Mouse (Mus musculus) frontal cortex, adult (tissue): ENCODE measurements around the gene Dagla.

Experiments used
- ATAC-seq: cut with Nextera tagmentation; 2 replicates; pipeline ENCODE4 v1.9.2; 2017; ENCODE audit warnings: mild to moderate bottlenecking, moderate library complexity, mixed read lengths; ENCODE audit not compliant: low TSS enrichment

The Dagla gene

GRCm38 (mm10) chr19:10307941-10308340, 3.3 kb upstream of the Dagla start:
- ATAC-seq: peak; percentile 8; the same call in 1 of the 2 replicates

DNA sequence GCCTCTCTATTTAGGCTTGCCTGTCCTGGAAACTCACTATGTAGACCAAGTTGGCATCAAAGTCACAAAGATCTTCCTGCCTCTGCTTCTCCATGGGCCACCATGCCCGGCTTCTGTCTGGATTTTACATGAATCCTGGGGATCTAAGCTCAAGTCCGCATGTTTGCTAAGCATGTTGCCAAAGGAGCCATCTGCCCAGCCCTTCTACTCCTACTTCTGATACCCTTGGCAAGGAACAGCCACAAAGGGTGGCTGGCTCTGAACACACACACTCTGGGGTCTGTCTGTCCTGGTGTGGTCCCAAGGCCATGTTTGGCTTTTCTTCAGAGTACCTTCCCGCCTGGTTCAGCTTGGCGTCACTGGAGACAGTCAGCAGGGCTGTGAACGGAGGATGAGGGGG, 2.7 kb upstream of the Dagla start:
- ATAC-seq: no peak

DNA sequence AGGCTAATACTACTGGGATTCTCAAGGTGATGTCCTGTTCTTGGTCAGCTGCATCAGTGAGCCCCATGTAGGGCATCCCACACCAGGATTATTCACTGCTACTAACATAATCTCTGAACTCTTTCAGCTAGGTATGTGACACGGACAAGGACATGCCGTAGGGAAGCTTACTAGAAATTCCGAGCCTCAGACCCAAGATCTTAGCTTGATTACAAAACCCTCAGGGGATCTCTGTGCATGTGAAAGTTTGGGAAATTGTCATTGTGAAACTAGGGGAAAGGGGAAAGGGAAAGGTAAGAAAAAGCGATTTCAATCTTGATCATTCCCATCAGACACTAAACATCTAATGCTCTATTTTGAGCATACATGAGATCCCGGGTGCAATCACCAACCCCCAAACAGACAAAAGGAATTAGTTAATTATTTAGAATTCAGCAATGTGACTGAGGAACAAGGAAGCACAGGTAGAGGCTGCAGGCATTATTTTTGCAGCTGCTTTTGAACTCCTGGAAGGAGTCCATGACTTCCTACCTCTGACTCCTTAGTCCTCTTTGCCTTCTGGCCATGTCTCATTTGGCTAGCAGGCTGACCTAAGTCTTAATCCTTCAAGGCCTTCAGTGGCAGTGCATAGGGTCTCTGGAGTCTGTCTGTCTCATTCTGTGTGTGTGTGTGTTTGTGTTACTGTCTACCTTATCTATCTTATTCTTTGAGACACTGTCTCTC, 2.0 kb upstream of the Dagla start:
- ATAC-seq: no peak

DNA sequence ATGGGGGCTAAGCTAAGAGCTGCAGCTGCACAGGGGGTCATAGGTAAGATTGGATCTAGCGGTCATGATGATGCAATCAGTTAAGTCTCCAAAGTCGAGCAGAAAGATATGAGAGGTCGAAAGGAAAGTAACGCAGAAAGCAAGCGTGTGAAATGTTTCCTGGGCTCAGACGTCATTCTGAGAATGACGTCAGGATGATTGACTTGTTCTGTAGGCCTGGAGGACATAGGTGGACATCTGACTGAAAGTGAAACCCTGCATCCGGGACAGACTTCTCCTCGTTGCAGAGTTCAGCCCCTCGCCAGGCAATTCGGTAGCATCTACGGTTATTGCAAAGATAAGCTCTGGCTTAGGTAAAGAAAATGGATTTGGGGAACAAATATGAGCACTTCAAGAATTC, 963 bp upstream of the Dagla start:
- ATAC-seq: no peak

- no peak for ATAC-seq
Measured at GRCm38 (mm10) chr19:10304395-10304794, 282 bp downstream of the Dagla start.

DNA sequence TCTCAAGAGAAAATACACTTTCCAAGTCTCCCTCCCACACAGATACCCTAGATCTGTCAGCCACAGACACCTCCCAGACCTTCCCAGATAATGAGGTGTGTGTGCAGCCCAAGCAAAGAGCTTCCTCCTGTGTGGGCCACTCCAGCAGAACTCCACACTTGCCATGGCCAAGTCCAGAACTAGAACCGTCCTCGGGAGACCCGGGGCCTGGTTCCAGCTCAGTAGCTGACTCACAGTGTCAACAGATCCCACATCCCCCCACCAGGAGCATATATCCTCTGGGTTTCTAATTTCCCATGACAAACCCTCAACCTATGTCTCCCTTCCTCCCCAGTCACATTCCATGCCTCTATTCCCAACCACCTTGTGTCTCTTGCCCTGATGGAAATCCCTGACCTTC, 1.8 kb downstream of the Dagla start:
- ATAC-seq: no peak

DNA sequence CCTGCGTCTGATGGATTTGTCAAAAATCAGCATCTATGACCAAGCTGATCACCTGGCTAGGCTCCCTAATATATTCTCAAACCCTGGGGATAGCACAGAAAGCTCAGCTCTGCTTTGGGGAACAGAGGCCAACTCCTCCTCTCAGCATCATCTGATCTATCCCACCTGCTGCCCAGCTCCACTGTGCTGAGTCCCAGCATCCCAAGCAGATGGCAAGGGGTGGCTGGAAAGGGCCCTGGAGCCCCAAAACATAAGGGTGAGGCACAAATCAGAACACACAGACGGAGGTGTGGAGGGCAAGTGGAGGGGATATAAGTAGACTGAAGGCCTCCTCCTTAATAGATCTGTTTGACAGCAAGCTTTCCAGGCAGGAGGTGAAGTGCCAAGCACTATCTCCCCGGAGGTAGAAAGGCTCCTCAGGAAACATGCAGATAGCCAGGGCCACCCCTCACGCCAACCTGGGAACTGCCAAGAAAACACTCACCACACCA, 2.8 kb downstream of the Dagla start:
- no peak for ATAC-seq

DNA sequence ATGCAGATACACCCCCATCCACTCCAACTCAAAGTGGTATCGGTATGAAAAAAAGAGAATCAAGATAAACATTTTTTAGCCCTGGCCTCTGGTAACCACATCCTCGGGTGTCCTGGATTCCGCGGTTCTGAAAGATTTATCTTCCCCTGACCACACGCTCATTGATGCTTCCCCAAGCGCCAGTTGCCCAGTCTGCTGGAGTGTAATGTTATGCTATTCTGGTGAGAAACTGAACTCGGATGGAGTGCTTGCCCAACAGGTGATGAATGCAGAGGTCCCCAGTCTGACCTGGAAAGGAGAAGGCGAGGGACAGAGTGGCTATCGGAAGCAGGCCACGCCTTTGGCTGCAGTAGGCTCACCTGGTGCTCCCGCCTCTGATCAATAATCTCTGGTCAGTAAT, 3.4 kb downstream of the Dagla start:
- no peak for ATAC-seq

GRCm38 (mm10) chr19:10300809-10301208, 3.9 kb downstream of the Dagla start:
- ATAC-seq: no peak

DNA sequence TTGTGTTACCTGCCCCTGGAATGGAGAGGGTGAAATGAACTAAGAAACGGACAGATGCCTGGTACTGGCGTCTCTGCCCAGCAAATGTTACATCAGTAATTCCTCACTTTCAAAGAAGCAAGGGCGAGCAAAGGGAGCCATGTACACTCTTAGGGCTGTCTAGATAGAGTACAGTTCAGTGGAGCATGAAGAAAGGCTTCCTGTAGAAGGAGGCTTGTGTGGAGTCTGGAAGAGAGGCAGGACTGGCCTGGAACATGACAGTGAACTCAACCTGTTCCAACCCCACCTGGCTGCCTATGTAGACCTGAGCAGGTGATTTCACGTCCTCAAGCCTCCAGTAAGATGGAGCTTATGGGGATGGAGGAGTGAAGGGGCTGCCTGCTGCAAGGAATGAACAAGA, 6.4 kb downstream of the Dagla start:
- ATAC-seq: no peak

DNA sequence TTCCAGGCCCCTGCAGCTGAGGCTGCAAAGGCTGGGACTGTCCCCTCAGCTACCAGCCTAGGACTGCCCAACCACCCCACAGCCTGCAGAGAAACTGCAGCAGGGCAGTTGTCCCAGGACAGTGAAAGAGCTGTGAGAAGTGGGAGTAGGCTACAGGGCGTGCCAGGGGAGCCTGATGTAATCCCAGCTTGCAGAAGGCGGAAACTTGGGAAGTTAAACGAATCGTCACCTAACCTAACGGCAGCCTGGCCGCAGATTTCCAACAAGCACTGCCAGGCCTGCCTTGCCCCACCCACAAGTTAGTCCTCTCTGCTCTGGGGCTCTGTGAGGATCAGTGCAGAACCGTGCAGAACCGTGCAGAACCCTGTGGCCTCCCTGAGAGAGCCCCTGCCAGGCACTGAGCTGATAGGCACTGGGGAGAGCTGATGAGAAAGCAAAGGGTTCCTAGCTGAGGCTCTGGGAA, 7.6 kb downstream of the Dagla start:
- ATAC-seq: peak; percentile 25

GRCm38 (mm10) chr19:10296306-10296705, 8.4 kb downstream of the Dagla start:
- 0 out of 2 replicates have a peak, but pooled peaks have one; percentile 16 for ATAC-seq

DNA sequence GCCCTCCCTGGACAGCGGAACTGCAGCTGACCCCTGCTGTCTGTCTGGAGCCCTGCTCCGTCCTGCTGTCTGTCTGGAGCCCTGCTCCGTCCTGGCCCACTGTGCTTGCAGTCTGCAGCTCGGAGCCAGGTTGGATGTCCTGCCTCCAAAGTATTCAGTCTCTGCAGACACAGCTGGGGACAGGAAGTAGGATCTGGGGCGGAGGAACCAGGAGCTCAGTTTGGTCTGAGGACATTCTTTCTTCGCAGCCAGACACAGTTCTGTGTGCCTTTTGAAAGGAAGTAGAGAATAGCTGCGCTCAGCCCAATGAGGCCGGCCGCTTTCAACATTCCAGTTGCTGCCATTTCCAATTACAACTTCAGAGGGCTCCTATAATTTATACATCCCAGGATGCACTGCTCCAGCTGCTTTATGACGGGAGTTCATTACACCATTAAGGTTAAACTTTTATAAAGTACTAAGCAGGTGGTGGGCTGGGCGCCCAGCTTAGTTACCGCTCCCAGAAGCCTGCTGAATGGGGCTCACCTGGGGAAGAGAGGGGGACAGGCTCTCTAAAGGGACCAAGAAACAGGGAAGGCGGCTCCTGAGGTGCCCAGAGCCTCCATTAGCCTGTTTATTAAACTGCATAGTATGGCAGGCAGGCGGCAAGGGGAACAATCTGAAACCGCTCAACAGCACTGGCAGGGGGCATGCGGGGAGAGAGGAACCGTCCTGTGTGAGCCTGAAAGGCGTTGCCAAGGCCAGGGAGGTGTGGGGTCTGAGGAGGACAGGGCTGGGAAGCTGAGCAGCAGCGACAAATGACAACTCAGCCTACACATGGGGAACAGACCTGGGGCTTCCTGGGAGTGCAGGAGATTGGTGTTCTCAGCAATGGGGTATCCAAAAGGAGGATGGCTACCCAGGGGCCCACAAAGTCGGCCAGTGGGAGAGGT, 9.8 kb downstream of the Dagla start:
- peak; percentile 14; the same call in 1 of the 2 replicates for ATAC-seq

DNA sequence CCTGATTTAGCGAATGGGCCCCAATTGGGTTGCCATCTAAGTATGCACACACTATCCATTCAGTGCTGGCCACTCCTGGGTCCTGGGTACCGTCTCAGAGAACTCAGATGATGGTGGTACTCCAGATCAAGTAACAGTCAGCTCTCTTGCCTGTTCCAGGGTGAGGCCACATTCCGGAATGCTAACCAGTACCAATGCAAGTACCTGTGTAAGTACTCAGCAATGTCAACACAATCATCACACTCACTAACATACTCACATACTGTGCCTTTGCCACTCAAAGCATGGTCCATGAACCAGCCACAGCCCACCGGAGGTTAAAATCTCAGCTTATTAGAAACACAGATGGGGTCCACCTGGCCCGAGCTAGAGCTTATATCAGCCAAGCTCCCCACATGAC, 10.7 kb downstream of the Dagla start:
- no peak for ATAC-seq

DNA sequence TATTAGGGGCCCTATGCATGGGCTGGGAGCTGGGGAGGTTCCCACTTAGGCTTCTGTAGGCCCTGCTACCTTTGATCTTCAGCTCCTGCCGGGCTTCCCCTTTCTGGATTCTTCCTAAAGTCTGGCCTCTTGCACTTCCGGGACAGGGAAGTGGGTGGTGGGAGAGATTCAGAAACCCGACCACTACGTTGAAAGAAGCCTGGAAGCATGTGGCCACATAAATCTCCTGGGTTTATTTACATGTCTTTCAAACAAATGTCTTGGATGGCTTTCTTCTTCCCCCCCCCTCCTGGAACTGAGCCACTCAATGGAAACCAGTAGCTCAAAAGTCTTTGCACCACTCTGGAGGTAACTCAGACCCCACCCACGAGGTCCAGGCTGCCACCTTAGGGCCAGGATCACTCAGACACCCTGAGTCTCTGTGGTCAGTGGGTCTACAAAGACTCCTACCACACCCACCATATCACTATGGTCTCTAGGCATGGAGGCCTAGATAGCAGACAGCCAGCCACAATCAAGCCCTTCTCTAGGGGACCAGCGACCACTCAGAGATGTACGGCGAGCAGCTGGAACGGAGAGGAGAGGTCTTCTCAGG, 12.7 kb downstream of the Dagla start:
- ATAC-seq: no peak

- peak; percentile 60 for ATAC-seq
Measured at GRCm38 (mm10) chr19:10290153-10290945, 14.3 kb downstream of the Dagla start.

DNA sequence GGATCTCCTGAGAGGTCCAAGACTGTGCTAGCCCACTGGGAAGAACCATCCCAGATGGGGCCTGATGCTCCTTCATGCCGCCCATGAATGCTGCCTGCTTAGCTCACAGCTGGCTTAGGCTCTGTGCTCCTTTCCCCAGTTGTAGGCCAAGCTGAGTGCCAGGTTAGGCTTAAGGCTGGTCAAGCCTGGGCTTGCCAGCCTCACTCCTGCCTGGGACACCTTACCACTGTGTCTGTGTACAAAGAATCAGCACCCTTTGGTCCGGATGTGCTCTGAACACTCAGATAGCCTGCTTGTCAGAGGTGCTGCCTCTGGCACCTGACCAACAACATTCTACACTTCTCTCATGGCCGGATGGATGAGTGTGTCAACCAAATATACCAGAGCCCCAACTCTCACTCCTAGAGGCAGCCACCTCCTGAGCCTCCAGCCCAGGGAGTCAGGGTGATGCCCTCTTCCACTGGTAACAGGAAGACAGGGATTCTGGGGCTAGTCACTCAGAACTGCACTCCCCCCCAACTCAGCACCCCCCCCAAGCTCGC, 15.0 kb downstream of the Dagla start:
- ATAC-seq: 0 out of 2 replicates have a peak, but pooled peaks have one; percentile 2

- ATAC-seq: peak; percentile 4; the same call in 1 of the 2 replicates
Measured at GRCm38 (mm10) chr19:10288125-10289040, 16.3 kb downstream of the Dagla start.

DNA sequence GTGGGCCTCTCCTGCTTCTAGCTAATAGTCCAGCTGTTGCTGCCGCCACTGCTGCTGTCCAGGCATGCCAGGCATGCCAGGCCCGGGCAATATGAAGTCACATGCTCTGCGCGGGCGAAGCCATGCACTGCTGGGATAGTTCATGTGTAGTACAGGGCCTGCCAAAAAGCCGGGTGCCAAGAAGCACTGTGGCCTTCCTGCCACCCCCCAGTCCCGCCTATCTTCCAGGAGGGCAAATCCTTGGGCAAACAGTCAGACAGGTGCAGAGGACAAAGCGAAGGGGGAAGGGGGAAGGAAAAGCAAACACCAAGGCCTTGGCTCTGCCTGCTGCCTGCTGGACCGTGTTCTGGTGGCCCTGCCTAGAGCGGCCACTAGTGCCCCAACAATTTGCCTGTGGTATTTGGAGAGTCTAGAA, 18.2 kb downstream of the Dagla start:
- no peak for ATAC-seq
